Mouse (Mus musculus) liver, adult (tissue): ENCODE data around the gene Ank.

ENCODE experiments used
- GATA4 ChIP-seq: IDR thresholded peaks from 2 replicates; pipeline ENCODE4 v1.6.1; 2014; ENCODE audit warnings: mild to moderate bottlenecking, low read length; ENCODE audit not compliant: insufficient replicate concordance

Ank gene

GRCm38 (mm10) chr15:27581640-27582039 lies 115.2 kb downstream of the Ank start:
- TF ChIP-seq GATA4, result no peak

- TF ChIP-seq GATA4, result no peak
These were observed 116.0 kb downstream of the Ank start for GRCm38 (mm10) chr15:27582428-27582827.

GRCm38 (mm10) chr15:27583042-27583441 lies 116.6 kb downstream of the Ank start:
- no peak for TF ChIP-seq GATA4

GRCm38 (mm10) chr15:27583620-27584019 lies 117.1 kb downstream of the Ank start:
- TF ChIP-seq GATA4, result no peak

GRCm38 (mm10) chr15:27585466-27586092 lies 119.1 kb downstream of the Ank start:
- TF ChIP-seq GATA4, result no peak

- no peak for TF ChIP-seq GATA4
These were observed 119.6 kb downstream of the Ank start for GRCm38 (mm10) chr15:27586093-27586480.

GRCm38 (mm10) chr15:27588087-27588826 lies 121.8 kb downstream of the Ank start:
- no peak for TF ChIP-seq GATA4

- no peak for TF ChIP-seq GATA4
These were observed 124.3 kb downstream of the Ank start for GRCm38 (mm10) chr15:27590812-27591211.

- TF ChIP-seq GATA4, result no peak
These were observed 126.3 kb downstream of the Ank start for GRCm38 (mm10) chr15:27592620-27593320.

GRCm38 (mm10) chr15:27593717-27594116 lies 127.2 kb downstream of the Ank start:
- no peak for TF ChIP-seq GATA4

- TF ChIP-seq GATA4, result no peak
These were observed 128.5 kb downstream of the Ank start for GRCm38 (mm10) chr15:27594973-27595372.

- no peak for TF ChIP-seq GATA4
These were observed 129.1 kb downstream of the Ank start for GRCm38 (mm10) chr15:27595560-27595959.

GRCm38 (mm10) chr15:27596463-27597140 lies 130.1 kb downstream of the Ank start:
- TF ChIP-seq GATA4, result no peak

GRCm38 (mm10) chr15:27597516-27597915 lies 131.0 kb downstream of the Ank start:
- TF ChIP-seq GATA4, result no peak

GRCm38 (mm10) chr15:27598786-27599385 lies 132.4 kb downstream of the Ank start:
- TF ChIP-seq GATA4, result no peak
